Mouse (Mus musculus) liver, adult (tissue): ENCODE data around the gene Spink4.
A peak's percentile ranks its signal among the peaks of the same experiment; 100 is the strongest.

Experiments
- GATA4 ChIP-seq: IDR thresholded peaks from 2 replicates; pipeline ENCODE4 v1.6.1; 2014; ENCODE audit warnings: mild to moderate bottlenecking, low read length; ENCODE audit not compliant: insufficient replicate concordance

Gene Spink4

DNA sequence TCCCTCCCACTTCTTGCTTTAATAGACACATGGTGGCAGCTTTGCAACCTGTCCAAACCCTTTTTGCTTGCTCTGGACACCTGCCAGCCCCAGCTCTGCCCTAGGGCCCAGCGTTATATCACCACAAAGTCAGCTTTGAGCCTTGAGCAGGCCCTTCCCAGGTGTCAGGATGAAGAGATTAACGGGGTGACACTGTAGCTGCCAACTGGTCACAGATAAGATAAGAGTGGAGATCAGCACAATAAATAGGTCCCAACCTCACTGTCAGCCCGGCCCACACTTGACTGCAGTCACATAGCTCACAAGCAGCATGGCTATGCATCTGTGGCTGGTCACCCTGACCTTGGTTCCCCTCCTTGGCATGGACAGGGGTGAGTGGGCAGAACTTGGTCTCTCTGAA is at the start of gene Spink4:
TSS of gene Spink4 (plus strand) at position 268 of the 400 bp plus-strand sequence.
- TF ChIP-seq GATA4: no peak

DNA sequence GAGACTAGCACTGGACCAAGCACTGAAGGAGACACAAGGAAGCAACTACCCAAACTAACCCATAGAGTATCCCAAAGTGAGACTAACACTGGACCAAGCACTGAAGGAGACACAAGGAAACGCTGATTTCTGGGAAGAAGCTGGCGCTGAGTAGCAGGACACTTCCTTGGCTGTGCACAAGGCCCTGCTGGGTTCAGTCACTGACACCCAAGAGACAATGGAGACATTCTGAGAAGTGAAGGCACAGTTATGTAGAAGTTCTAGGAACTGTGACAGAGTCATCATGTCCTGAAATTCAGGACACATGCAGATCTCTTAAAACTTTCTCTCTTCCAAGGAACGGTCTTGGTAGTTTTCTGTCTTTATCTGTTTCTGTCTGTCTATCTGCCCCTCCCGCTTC is 49.6 kb upstream of the Spink4 start:
- TF ChIP-seq GATA4: no peak

DNA sequence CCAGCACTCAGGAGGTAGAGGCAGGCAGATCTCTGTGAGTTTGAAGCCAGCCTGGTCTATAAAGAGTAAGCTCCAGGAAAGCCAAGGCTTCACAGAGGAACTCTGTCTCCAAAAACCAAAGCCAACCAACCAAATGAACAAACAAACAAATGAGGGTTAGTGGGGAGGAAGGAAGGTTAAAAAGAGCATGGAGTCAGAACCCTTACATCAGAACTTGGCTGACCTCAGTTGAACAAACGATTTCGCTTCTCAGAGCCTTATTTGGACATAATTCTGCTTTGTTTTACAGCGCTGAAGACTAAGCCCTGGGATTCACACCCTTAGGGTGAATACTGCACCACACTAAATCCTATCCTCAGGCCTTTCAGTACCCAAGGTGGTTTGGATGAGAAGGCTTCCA is 47.7 kb upstream of the Spink4 start:
- TF ChIP-seq GATA4: no peak

DNA sequence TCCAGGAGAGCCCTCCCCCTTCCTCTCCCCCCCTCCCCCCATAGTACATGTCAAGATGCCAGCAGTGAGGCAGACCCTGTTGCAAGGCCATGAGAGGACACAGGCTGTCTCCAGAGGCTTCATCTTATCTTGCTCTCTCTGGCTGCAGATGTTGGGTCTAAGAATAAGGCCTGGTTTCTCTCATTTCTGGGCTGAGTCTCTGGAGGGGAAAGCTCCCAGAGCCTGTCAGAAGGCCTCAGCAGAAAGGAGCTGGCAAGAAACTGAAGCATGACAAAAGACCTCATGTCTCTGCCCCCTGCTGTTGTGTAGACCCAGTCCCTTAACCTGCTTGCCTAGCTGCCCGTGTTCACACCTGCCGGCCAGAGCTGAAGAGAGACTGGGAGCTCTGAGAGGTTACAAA is 46.5 kb upstream of the Spink4 start:
- no peak for TF ChIP-seq GATA4

DNA sequence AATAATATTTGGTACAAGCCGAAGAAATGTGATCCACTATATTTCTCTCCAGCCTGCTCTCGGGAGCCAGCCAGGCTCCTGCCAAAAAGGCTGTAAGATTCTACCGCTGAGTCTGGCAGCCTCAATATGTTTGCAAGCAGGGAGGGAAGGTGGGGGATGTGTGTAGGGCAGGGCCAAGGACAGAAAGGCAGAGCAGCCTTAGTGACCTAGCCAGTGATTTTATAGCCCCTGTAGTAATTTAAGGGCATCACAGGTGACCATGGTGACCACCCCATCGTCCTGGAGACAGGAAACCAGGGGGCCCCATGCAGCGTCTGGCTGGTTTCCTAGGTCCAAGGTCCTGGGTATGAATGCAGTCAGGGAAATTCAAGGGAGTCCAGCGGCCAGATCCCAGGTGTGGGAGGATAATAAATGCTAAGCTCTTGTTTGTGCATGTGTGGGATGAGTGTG is 45.7 kb upstream of the Spink4 start:
- TF ChIP-seq GATA4: no peak

DNA sequence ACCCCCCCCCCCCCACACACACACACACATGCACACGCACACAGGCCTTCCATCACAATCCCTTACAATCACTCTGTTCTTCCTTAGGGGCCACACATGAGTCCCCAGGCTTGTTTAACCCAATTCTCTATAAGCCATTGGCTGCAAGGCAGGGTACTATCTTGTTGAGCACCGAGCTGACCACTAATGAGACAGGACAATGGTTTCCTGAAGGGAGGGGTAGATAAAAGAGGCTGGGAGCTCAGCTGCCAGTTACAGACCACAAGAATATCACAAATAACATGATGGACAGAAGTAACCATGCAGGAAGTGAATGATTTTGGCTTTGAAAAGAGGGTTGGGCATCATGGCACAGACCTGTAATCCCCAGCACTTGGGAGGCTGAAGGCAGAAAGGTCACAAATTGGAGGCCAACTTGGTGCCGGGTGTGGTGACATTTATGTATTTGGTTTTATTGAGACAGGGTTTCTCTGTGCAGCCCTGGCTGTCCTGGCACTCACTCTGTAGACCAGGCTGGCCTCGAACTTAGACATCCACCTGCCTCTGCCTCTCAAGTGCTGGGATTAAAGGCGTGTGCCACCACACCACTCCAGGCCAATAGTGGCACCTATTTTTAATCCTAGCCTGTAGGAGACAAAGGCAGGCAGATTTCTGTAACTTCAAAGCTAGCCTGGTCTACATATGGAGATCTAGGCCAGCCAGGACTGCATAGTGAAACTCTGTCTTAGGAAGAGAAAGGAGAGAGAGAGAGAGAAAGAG is 44.9 kb upstream of the Spink4 start:
- no peak for TF ChIP-seq GATA4

DNA sequence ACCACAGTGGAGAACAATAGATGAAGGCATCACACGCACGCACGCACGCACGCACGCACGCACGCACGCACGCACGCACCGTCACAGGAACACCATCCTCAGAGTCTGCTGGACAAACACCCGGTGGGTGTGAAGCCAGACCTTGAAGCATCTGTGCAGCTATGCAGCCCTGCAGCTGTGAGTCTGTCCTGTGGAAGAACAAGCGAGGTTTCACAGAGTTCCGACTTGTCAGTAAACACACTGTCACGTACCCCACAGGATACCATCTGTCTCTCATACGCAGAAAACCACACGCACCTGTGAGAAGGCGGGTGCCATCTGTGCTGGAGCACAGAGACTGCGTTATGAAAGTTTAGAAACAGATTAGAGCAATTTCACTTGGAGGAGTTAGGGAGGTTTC is 44.0 kb upstream of the Spink4 start:
- TF ChIP-seq GATA4: no peak

DNA sequence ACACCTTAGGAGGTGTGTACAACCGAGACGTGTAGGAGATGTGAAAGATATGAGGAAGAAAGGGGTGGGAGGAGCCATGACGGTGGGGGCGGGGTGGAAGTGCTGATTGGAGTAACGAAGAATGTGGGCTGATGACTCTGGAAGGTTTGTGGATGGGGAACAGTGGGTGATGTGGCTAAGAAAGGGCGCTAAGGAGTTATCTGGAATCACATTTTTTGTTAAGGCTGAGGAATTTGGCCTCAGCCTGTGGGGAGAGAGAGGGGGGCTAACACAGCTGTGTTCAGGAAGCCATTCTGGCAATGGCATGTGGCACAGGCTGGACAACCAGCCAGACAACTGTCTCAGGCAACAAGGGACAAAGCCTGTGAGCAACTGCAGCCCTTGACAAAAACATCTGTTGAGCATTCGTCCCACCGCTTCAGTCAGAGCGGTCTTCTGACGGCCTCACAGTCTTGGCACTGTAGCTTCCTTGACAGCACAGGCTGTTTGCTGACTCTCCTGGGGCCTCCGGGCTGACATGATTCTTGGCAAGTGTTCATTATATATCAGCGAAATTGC is 43.0 kb upstream of the Spink4 start:
- no peak for TF ChIP-seq GATA4

DNA sequence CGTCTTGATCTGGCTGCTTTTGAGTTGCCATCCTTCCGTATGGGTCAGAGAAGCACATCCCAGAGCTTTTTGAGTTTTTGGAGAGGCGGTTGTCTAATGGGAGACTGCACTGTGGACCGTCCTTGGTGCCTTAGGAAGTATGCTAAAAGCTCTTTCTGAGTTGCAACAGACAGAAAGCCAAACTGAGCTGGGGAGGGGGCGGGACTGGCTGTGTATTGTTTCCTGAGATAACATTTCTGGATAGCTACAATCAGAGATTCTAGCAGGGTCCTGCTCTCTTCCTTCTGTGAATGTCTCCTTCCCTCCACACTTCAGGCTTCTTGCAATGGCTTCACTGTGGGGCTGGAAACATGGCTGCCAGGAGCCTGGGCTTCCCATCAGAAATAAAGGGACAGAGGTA is 42.3 kb upstream of the Spink4 start:
- no peak for TF ChIP-seq GATA4

DNA sequence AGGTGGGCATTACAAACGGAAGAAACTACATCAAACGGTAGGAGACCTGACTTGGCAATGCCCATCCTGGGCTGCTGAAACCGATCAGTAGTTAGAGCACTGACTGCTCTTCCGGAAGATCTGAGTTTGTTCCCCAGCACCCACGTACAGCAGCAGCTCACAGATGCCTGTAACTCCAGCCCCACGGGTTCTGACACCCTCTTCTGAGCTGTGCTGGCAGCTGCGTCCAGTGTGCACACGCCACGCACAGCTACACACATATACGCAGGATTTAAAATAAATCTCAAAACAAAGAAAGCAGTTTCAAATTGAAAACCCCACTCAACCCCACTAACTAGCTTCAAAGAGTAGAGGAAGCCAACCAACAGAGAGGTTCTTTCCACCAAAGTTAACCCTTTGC is 36.7 kb upstream of the Spink4 start:
- no peak for TF ChIP-seq GATA4

DNA sequence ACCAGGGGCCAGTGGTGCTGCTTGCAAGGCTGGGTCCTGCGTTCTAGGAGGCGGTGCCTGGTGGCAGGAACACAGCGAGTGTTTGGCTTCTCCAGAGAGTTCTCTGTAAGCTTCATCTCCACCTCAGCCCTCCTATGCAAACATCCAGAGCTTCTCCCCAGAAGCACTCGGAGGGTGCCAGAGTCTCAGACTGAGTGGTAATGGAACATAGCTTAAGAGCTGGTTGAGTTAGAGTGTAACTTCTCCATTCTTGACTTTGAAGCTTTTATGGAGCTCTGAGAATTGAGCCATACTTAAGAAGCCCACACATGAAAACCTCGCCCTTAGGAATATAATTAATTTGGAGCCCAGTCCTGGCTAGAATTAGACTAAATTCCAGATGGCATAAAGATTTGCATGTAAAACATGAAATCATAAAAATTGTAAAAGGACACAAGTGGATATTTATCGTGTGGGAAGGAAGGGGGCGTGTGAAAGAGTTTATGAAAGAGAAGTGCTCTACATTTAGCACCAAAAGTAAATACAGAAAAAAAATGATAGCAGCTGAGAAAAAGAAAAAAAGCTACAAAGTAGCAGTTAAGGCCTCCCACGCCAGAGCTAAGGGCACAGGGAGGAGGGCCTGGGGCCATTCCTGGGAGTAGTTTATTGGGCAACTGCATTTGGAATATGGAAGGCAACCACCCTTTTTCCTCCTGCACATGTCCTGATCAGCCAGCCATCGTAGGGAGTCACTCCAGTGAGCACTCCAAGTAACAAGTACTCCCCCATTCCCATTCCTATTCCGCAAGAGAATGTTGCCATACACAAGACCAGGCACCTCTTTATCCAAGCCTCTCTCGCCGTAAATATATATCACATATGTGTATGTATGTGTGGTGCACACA is 35.3 kb upstream of the Spink4 start:
- TF ChIP-seq GATA4: no peak

DNA sequence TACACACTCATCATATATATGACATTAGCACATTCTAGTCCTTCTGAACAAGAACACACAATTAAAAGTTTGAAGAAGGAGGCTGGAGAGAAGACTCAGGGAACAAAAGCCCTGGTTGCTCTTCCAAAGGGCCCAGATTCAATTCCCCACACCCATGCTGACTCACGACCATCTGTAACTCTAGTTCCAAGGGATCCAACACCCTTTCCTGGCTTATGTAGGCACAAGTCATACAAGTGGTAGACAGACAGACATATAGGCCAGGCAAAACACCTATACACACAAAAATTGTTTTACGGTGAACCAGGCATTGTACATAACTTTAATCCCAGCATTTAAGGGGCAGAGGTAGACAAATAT is 34.7 kb upstream of the Spink4 start:
- no peak for TF ChIP-seq GATA4

DNA sequence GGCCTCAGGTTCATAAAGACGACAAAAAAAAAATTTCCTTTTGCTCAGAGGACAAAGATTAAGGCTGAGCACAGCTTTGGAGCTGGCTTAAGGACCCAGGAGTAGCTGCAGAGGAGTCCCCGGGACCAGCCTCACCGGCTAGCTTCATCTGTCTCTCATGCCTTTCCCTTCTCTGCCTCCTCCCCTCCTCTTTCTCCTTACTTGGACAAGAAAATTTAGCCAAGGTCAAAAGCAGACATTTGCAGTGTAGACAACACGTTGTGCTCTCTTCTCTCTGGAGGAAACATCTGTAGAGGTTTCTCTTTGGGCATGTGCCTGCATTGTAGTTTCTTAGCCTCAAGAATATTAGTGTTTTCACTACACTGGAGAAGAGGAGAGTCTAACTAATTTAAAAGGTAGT is 34.0 kb upstream of the Spink4 start:
- TF ChIP-seq GATA4: no peak

DNA sequence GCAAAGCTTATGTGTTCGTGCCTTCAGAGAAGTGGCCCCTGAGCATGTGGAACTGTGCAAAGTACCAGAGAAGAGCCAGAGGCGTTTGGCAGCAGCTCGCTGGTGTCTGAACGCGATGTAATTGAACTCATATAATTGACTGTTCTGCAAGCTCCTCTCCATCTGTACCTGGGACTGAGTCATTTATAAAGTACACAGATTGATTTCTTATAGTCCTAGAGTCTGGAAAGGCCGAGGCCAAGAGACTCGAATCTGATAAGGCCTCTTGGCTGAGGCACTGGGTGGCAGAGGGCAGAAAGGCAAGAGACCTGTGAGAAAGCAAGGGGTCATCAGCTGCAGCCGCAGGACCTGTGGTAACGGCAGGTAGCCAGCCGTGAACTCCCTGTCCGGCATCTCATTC is 31.0 kb upstream of the Spink4 start:
- peak; percentile 31; the same call in 1 of the 2 replicates for TF ChIP-seq GATA4

DNA sequence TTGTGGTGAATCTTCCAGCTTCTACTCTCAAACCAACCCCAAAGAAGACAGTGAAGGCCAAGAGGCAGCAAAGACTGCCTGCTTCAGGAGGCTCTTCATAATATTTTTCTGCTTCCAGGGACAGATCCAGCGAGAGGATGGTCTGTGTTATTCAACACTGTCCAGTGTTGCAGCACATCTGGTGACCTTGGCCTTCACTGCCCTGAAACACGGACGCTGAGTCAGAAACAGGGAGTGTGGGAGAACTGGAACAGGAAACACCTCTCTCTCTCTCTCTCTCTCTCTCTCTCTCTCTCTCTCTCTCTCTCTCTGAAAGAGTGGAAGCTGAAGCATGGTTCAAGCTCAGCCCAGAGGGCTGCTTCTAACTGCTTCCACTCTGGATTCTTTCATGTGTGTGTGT is 30.6 kb upstream of the Spink4 start:
- TF ChIP-seq GATA4: no peak

DNA sequence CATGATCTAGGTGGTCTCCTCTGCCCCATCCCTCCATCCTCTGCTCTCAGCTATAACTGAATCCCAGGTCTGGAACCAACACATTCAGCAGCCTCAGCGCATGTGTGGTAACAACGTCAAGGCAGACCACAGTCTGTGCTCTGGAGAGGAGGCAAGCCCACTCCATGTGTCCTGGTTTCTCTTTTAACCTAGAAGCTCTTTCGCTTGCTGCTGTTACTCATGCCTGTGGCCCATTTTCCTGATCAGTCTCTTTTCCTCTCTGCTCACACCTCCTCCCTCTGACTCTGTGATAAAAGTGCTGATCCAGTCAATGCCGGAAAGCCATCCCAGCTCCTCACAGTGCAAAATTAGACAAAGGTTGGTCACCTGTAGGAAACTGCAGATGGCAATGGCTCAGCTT is 29.9 kb upstream of the Spink4 start:
- no peak for TF ChIP-seq GATA4
